Mouse (Mus musculus) liver, embryonic 14.5 days (tissue): Measurements from ENCODE around the gene Ccnk. TPM values are rescaled to one million over a fixed set of nuclear protein-coding genes. Genes with fewer than 3 reads are reported as not detected.

Experiments used
- ATAC-seq: fragments of 200-750 bp; cut with Nextera tagmentation; 2 replicates; pipeline ENCODE4 v1.8.0; 2017; ENCODE audit warnings: moderate number of reproducible peaks, mild to moderate bottlenecking, moderate library complexity; ENCODE audit not compliant: insufficient read depth
- DNase-seq, 3 experiments: peaks; one replicate each; pipeline ENCODE4 v3.0.0-alpha.2; 2012 to 2013; ENCODE audit warnings: low read depth in 3 of 3, low spot score in 3 of 3
- H3K27ac ChIP-seq: fragments of 300-500 bp; sonication (generic); 2 replicates; pipeline ENCODE4 v1.5.1; 2014; ENCODE audit warnings: moderate library complexity, mild to moderate bottlenecking, control low read depth, inconsistent platforms
- H3K27me3 ChIP-seq: fragments of 300-500 bp; sonication (generic); 2 replicates; pipeline ENCODE4 v1.6.1; 2014; ENCODE audit warnings: mild to moderate bottlenecking, low read length, moderate library complexity; ENCODE audit not compliant: control insufficient read depth, insufficient read depth
- H3K36me3 ChIP-seq: fragments of 300-500 bp; sonication (generic); replicated peaks from 2 replicates; pipeline ENCODE4 v1.6.1; 2014; ENCODE audit warnings: low read depth; ENCODE audit not compliant: control insufficient read depth, insufficient read depth
- H3K4me1 ChIP-seq, 2 experiments: fragments of 200-500 bp in 1 of 2; fragments of 300-500 bp in 1 of 2; sonication (generic) in 1 of 2; replicated peaks; 2 replicates each; pipeline ENCODE4 v1.6.1; 2012 to 2014; ENCODE audit warnings: antibody characterized with exemption in 1 of 2, inconsistent platforms in 1 of 2, low read length in 1 of 2; ENCODE audit not compliant: control insufficient read depth in 2 of 2, insufficient read depth in 2 of 2
- H3K4me2 ChIP-seq: fragments of 300-500 bp; sonication (generic); 2 replicates; pipeline ENCODE4 v1.6.1; 2014; ENCODE audit warnings: low read depth, mild to moderate bottlenecking, control low read depth, moderate library complexity
- H3K4me3 ChIP-seq, 2 experiments: fragments of 200-500 bp in 1 of 2; fragments of 300-500 bp in 1 of 2; sonication (generic) in 1 of 2; 2 replicates each; pipeline ENCODE4 v1.5.1; 2012 to 2014; ENCODE audit warnings: low read depth in 2 of 2, low read length in 2 of 2, mild to moderate bottlenecking in 2 of 2, control low read depth in 1 of 2, inconsistent platforms in 1 of 2, moderate library complexity in 1 of 2; ENCODE audit not compliant: insufficient read depth in 1 of 2
- H3K9ac ChIP-seq: fragments of 300-500 bp; sonication (generic); replicated peaks from 2 replicates; pipeline ENCODE4 v1.6.1; 2014; ENCODE audit warnings: mild to moderate bottlenecking, control low read depth, moderate library complexity
- H3K9me3 ChIP-seq: fragments of 300-500 bp; sonication (generic); 2 replicates; pipeline ENCODE4 v1.6.1; 2016; ENCODE audit warnings: low read length, mixed read lengths; ENCODE audit not compliant: control insufficient read depth
- CTCF ChIP-seq: IDR thresholded peaks from 2 replicates; pipeline ENCODE4 v1.5.1; 2016; ENCODE audit warnings: antibody characterized with exemption, low read depth, control low read depth
- EP300 ChIP-seq: IDR thresholded peaks from 2 replicates; pipeline ENCODE4 v1.6.1; 2016; ENCODE audit warnings: antibody characterized with exemption, low read depth
- WGBS: fragments of 180-500 bp; shearing (Covaris S2); extraction: QIAGEN DNeasy Blood & Tissue Kit; methylation state at CpG from one replicate; pipeline ENCODE4 v1.1.7; 2014; ENCODE audit not compliant: insufficient replicate concordance; 5-methylcytosine and 5-hydroxymethylcytosine counted together
- polyA plus RNA-seq, 2 experiments: library from polyadenylated mRNA; depleted of rRNA in 1 of 2; stranded (reverse) in 1 of 2; unstranded in 1 of 2; fragments of >200 nt; fragmentation: Nextera tagmentation in 1 of 2; extraction: Ambion mirVana in 1 of 2; gene quantifications; 2 replicates each; pipeline versions ENCODE4 v1.2.1 to v1.2.3; 2012 to 2014

Gene Ccnk
- polyA plus RNA-seq, 2 experiments = 4.0 to 10.4 TPM

- H3K27me3 ChIP-seq = no peaks in the 10 kb centered on the region
- DNase-seq (no peak), ATAC-seq (no peak)
- no peak overlapping the region for H3K9ac ChIP-seq
- no peaks in the 10 kb centered on the region; the same call in 1 of the 2 replicates for H3K36me3 ChIP-seq
- no peak overlapping the region for H3K27ac ChIP-seq
- TF ChIP-seq EP300 (no peak), CTCF (no peak)
- 51% methylated on average over 4 of the region's 4 CpGs for WGBS
- H3K4me3 ChIP-seq = no peak overlapping the region
- peaks cover 19 to 25% of the 10 kb centered on the region in 2 experiments for H3K4me1 ChIP-seq
- no peak overlapping the region for H3K4me2 ChIP-seq
- H3K9me3 ChIP-seq = no peaks in the 10 kb centered on the region
These were observed 6.7 kb upstream of the Ccnk start for GRCm38 (mm10) chr12:108172639-108173038.

DNA sequence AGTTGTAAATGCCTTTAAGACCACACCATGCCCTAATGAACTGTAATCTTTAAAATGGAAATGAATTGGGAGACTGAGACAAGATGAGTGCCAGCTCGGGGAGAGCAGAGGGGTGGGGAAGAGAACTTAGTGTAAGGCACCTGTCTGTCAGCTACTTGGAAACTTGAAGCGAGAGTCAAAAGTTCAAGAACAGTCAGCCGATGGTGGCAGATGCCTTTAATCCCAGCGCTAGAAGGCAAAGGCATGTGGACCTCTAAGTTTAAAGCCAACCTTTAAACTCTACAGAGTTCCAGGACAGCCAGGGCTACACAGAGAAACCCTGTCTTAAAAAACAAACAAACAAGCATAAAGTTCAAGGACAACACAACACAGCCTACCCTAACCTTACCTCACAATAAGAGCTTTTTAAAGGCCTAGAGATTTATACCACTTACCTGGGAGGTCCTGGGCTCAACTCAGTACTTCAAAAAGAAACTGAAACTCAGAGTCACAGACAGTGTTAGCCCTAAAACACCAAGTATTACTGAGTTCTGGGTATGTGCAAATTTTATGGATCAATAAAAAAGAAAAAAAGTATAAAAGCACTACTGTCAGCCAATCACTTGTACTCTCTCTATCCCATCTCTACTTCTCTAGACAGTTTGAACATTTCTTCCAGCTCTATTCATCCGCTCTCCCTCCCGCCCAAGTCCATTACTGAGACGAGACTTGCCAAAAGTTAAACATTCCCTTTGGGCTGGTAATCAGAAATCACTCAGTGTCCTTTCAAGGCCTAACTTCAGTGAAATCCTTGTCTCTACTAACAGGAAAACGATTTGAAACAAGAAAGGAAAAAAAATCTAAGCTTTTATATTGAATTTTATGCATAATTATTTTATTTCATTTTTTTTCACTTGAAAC is 4.5 kb upstream of the Ccnk start:
- ATAC-seq = no peak
- TF ChIP-seq EP300 (no peak), CTCF (no peak)
- no peaks in the 10 kb centered on the region for H3K9me3 ChIP-seq
- no peak overlapping the region for H3K4me3 ChIP-seq
- H3K27ac ChIP-seq = no peak overlapping the region
- no peaks in the 10 kb centered on the region; the same call in 1 of the 2 replicates for H3K36me3 ChIP-seq
- H3K9ac ChIP-seq = no peak overlapping the region
- peak overlapping the region; percentile 23; the same call in 1 of the 2 replicates for H3K4me2 ChIP-seq
- H3K27me3 ChIP-seq = no peaks in the 10 kb centered on the region
- H3K4me1 ChIP-seq = peaks cover 23% of the 10 kb centered on the region in 2 experiments
- no peak for DNase-seq
- 75% methylated on average over 8 of the region's 8 CpGs for WGBS

DNA sequence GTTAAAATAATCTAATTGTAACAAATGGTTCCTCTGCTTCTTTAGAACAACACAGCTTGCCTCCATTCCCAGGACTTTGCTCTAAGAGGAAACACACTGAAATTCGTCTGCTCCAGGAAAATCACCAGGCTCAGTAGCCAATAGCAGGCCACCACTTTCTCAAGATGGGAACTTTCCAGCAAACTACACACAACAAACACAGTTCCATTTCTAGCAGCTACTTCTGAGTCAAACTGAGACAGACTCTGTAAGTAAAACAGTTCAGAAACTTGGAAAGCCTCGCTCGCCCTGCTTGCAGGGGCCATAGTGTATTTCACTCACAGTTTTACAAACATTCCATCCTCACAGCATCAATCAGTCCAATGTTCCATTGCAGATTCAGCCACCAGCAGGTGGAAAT is 3.0 kb upstream of the Ccnk start:
- 76% methylated on average over 3 of the region's 3 CpGs for WGBS
- DNase-seq (no peak), ATAC-seq (no peak)
- Histone ChIP-seq H3K9me3 (no peaks in the 10 kb centered on the region), H3K36me3 (no peaks in the 10 kb centered on the region; the same call in 1 of the 2 replicates), H3K9ac (0 out of 2 replicates have a peak overlapping the region, but pooled peaks have one; percentile 23), H3K4me1 (peaks cover 18 to 27% of the 10 kb centered on the region in 2 experiments), H3K4me3 (no peak overlapping the region; a peak in 1 of 4 replicates), H3K27ac (no peak overlapping the region), H3K4me2 (peak overlapping the region; percentile 71), H3K27me3 (no peaks in the 10 kb centered on the region)
- TF ChIP-seq EP300 (no peak), CTCF (no peak)

DNA sequence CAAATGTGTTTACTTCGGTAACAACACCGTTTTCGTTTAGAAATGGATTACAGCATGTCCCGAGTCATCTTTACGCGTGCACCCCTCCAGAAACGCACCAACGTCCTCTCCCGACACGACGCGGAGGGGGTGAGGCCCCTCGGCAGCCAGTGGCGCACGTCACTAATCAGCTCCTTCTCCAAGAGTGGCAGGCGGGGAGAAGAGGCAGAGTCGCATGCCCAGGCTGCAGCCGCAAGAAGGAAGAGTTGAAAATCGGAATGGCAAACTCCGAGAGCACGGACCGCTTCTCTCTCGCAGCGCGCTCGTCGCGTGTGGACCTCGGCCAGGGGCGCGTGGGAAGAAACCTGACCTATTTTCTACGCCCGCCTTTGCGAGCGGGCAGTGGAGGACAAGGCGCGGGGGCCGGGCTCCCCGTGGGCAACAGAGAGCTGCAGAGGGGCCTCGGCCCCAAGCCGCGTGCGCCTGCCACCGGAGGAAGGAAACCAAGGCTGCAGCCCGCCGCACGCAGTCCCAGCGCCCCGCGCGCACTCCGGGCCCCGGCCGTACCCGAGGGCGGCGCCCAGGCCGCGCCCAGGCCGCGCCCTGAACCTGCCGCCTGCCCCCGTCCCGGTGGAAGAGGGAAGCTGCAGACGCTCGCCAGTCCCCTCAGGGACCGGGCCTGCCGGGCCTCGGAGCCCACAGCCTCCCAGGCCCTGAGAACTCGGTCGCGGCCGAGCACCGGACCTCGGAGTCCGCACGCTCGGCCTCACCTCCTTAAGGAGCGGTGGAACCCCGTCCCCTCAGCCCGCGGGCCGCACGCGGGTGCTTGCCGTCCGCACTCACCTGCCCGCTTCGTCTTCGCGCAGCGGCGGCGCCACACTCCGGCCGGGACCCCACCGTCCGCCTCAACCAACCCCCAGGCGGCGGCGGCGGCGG is 791 bp upstream of the Ccnk start:
- WGBS = under 1% methylated on average over 100 of the region's 103 CpGs

GRCm38 (mm10) chr12:108179246-108179320 is 296 bp upstream of the Ccnk start, which contains the start of gene Setd3:
Setd3 (minus strand) TSS chr12:108179314.
- DNase-seq = no peak
- no peak for ATAC-seq
- peak within 1 kb of the TSS; percentile 81 for H3K4me2 ChIP-seq
- peaks cover 10 to 22% of the 10 kb centered on the region in 2 experiments for H3K4me1 ChIP-seq
- H3K9me3 ChIP-seq = no peaks in the 10 kb centered on the region
- H3K36me3 ChIP-seq = peaks cover 2% of the 10 kb centered on the region; the same call in 1 of the 2 replicates
- no peaks in the 10 kb centered on the region for H3K27me3 ChIP-seq
- peak within 1 kb of the TSS; percentile 98 for H3K9ac ChIP-seq
- 0% methylated on average over 9 of the region's 9 CpGs for WGBS
- TF ChIP-seq EP300 (no peak), CTCF (no peak)
- peak within 1 kb of the TSS; percentile 95 to 97 for H3K4me3 ChIP-seq
- peak within 1 kb of the TSS; percentile 86 for H3K27ac ChIP-seq

More for the DNA sequence above, 791 bp upstream of the Ccnk start:
- Histone ChIP-seq H3K4me1 (peaks cover 10 to 22% of the 10 kb centered on the region in 2 experiments), H3K9me3 (no peaks in the 10 kb centered on the region), H3K36me3 (peaks cover 2% of the 10 kb centered on the region; the same call in 1 of the 2 replicates), H3K4me2 (peak overlapping the region; percentile 71), H3K4me3 (peak overlapping the region; percentile 79 to 97), H3K27me3 (no peaks in the 10 kb centered on the region), H3K27ac (peak overlapping the region; percentile 86), H3K9ac (peak overlapping the region; percentile 98)
- TF ChIP-seq CTCF (no peak), EP300 (no peak)
- DNase-seq = peak; percentile 45 to 58 (median 47)
- peak; percentile 78 for ATAC-seq
